Mouse (Mus musculus) CH12.LX (cell line): Measurements from ENCODE around the gene Treh.

Source experiments
- CTCF ChIP-seq, 2 experiments: IDR thresholded peaks in 1 of 2; conservative IDR thresholded peaks in 1 of 2; 2 replicates each; pipeline ENCODE4 v1.5.1; 2011 to 2012; ENCODE audit warnings: low read depth in 2 of 2, low read length in 2 of 2, improper control_type of control experiment in 1 of 2, inconsistent platforms in 1 of 2, mild to moderate bottlenecking in 1 of 2, moderate library complexity in 1 of 2
- ELF1 ChIP-seq: IDR thresholded peaks from 2 replicates; pipeline ENCODE4 v1.6.1; 2014; ENCODE audit warnings: low read depth, mild to moderate bottlenecking, inconsistent platforms, low read length, improper control_type of control experiment
- EP300 ChIP-seq: IDR thresholded peaks from 2 replicates; pipeline ENCODE4 v1.6.1; 2011; ENCODE audit warnings: low read length, improper control_type of control experiment
- IRF4 ChIP-seq: IDR thresholded peaks from 2 replicates; pipeline ENCODE4 v1.6.1; 2014; ENCODE audit warnings: low read depth, mild to moderate bottlenecking, inconsistent platforms, low read length, improper control_type of control experiment
- JUND ChIP-seq: conservative IDR thresholded peaks from 2 replicates; pipeline ENCODE4 v1.6.1; 2011; ENCODE audit warnings: low read depth, low read length, improper control_type of control experiment
- MAX ChIP-seq: IDR thresholded peaks from 2 replicates; pipeline ENCODE4 v1.6.1; 2011; ENCODE audit warnings: low read length, improper control_type of control experiment
- POLR2A ChIP-seq: IDR thresholded peaks from 2 replicates; pipeline ENCODE4 v1.6.1; 2011; ENCODE audit warnings: low read depth, mild to moderate bottlenecking, improper control_type of control experiment, low read length
- UBTF ChIP-seq: IDR thresholded peaks from 2 replicates; pipeline ENCODE4 v1.6.1; 2012; ENCODE audit warnings: low read depth, mild to moderate bottlenecking, inconsistent platforms, low read length, improper control_type of control experiment, moderate library complexity
- ZKSCAN1 ChIP-seq: IDR thresholded peaks from 2 replicates; pipeline ENCODE4 v1.6.1; 2012; ENCODE audit warnings: low read depth, inconsistent platforms, low read length, improper control_type of control experiment, borderline replicate concordance
- ZNF384 ChIP-seq: IDR thresholded peaks from 2 replicates; pipeline ENCODE4 v1.6.1; 2012; ENCODE audit warnings: low read depth, low read length, improper control_type of control experiment, inconsistent platforms

- TF ChIP-seq ELF1 (no peak), ZNF384 (no peak), CTCF (conservative IDR thresholded peaks at IDR 0.05 in 1 of 2, IDR thresholded peaks at IDR 0.05 in 1 of 2; ENCODE audit: low read depth in 2 of 2, low read length in 2 of 2) (no peak), MAX (no peak), EP300 (no peak), JUND (no peak), IRF4 (no peak), POLR2A (no peak), UBTF (no peak), ZKSCAN1 (no peak)
Observed at GRCm38 (mm10) chr9:44679565-44679964, 6.5 kb downstream of the Treh start.
